Comparison of ENCODE assay signal across 12 mouse cellular contexts in the genomic region with DNA sequence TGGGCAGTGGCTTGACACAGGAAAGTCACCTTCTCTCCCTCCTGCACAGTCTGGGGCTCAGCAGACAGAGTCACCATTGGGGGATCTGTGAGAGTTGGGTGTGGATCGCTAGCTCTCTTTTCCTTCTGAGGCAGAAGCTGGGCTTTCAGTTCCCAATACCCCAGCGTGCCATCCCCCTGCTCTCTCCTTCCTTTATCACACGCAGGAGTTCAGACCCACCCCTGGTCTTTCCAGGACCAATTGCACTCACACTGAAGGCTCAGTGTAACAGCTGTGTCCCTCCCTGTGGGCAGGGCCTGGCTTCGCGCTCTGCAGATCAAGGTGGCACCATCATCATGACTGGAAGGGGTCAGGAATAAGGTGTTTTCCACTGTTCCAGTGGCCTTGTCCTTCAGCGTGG. TPM values are rescaled to one million over a fixed set of nuclear protein-coding genes. Genes with fewer than 3 reads are reported as not detected.
DNase-seq lines count a peak whose midpoint lies in the region; ATAC-seq and TF ChIP-seq lines count a peak whose summit lies in the region.
"Had no signal": no experiment of that assay in that cellular context is flagged by ENCODE, and none has a peak within 500 bp of the region (broad histone marks: within the 10 kb centered on the region; RNA-seq: fewer than 3 reads in every experiment).

No protein-coding gene starts in this region.

- H3K9me3 ChIP-seq in limb, embryonic 13.5 days, result no peaks in the 10 kb centered on the region
- H3K9me3 ChIP-seq in limb, embryonic 10.5 days (replicated peaks), result no peaks in the 10 kb centered on the region
- H3K9me3 ChIP-seq in intestine, postnatal 0 days (ENCODE audit: control insufficient read depth), result no peaks in the 10 kb centered on the region
- no peaks in the 10 kb centered on the region for H3K9me3 ChIP-seq in stomach, embryonic 14.5 days (ENCODE audit: control insufficient read depth, low read depth, low read length)

- H3K4me1 ChIP-seq in limb, embryonic 13.5 days, result peaks cover 21% of the 10 kb centered on the region
- peaks cover 21% of the 10 kb centered on the region for H3K4me1 ChIP-seq in limb, embryonic 10.5 days
- no peaks in the 10 kb centered on the region for H3K4me1 ChIP-seq in intestine, postnatal 0 days (replicated peaks; ENCODE audit: control insufficient read depth, insufficient read depth, low read length)
- peaks cover 15% of the 10 kb centered on the region; the same call in 1 of the 2 replicates for H3K4me1 ChIP-seq in stomach, embryonic 14.5 days (ENCODE audit: control insufficient read depth, insufficient read depth, low read length)

- no peaks in the 10 kb centered on the region for H3K36me3 ChIP-seq in limb, embryonic 13.5 days
- H3K36me3 ChIP-seq in limb, embryonic 10.5 days, result no peaks in the 10 kb centered on the region
- H3K36me3 ChIP-seq in intestine, postnatal 0 days (ENCODE audit: control insufficient read depth, insufficient read depth), result no peaks in the 10 kb centered on the region
- H3K36me3 ChIP-seq in stomach, embryonic 14.5 days (ENCODE audit: control insufficient read depth, insufficient read depth, low read length), result no peaks in the 10 kb centered on the region

- DNase-seq in limb, embryonic 10.5 days (ENCODE audit: low spot score), result no peak
- DNase-seq in adrenal gland, adult 18-20 months (ENCODE audit: low spot score in 2 of 2), result no peak
- DNase-seq: adrenal gland, postnatal 25 days; cerebellum, adult 9-10 months; gastrocnemius, postnatal 14 days; right cerebral cortex, postnatal 25 days had no signal

- ATAC-seq in limb, embryonic 13.5 days (ENCODE audit: low FRiP score, low read depth), result no peak
- peak; percentile 50 for ATAC-seq in common myeloid progenitor, adult 5-6 weeks (replicated peaks; ENCODE audit: low read depth, poor library complexity, severe bottlenecking)
- ATAC-seq in intestine, postnatal 0 days, result no peak
- ATAC-seq in stomach, embryonic 14.5 days (ENCODE audit: insufficient number of reproducible peaks, insufficient read depth, low FRiP score, low read depth), result no peak
- no peak for ATAC-seq in erythroid progenitor cell, adult 5-6 weeks (replicated peaks; ENCODE audit: low FRiP score, poor library complexity, severe bottlenecking)

- H3K4me2 ChIP-seq in limb, embryonic 13.5 days (replicated peaks), result peak overlapping the region; percentile 17; the same call in 1 of the 2 replicates
- peak overlapping the region; percentile 56 for H3K4me2 ChIP-seq in intestine, postnatal 0 days (replicated peaks; ENCODE audit: low read depth)
- H3K4me2 ChIP-seq in stomach, embryonic 14.5 days (replicated peaks; ENCODE audit: low read depth, low read length), result 0 out of 2 replicates have a peak overlapping the region, but pooled peaks have one; percentile 3

- no peak overlapping the region for H3K9ac ChIP-seq in limb, embryonic 13.5 days
- no peak overlapping the region for H3K9ac ChIP-seq in intestine, postnatal 0 days (ENCODE audit: low read depth, low read length)
- no peak overlapping the region for H3K9ac ChIP-seq in stomach, embryonic 14.5 days (replicated peaks; ENCODE audit: low read depth, low read length)

- 11% methylated on average over 6 of the region's 6 CpGs for WGBS in limb, embryonic 13.5 days
- 9% methylated on average over 6 of the region's 6 CpGs for WGBS in limb, embryonic 10.5 days
- 8% methylated on average over 6 of the region's 6 CpGs for WGBS in intestine, postnatal 0 days
- 2% methylated on average over 6 of the region's 6 CpGs for WGBS in stomach, embryonic 14.5 days

- peaks cover 94% of the 10 kb centered on the region for H3K27me3 ChIP-seq in limb, embryonic 13.5 days
- peaks cover 99% of the 10 kb centered on the region for H3K27me3 ChIP-seq in limb, embryonic 10.5 days (ENCODE audit: low read depth, poor library complexity, severe bottlenecking)
- peaks cover 66% of the 10 kb centered on the region for H3K27me3 ChIP-seq in intestine, postnatal 0 days (replicated peaks; ENCODE audit: control insufficient read depth, insufficient read depth, low read length)
- H3K27me3 ChIP-seq in stomach, embryonic 14.5 days (ENCODE audit: control insufficient read depth, insufficient read depth, low read length), result peaks cover 60% of the 10 kb centered on the region

- no peak overlapping the region for H3K4me3 ChIP-seq in limb, embryonic 13.5 days
- no peak overlapping the region for H3K4me3 ChIP-seq in limb, embryonic 10.5 days
- H3K4me3 ChIP-seq in intestine, postnatal 0 days (ENCODE audit: low read depth, low read length), result 0 out of 2 replicates have a peak overlapping the region, but pooled peaks have one; percentile 18
- H3K4me3 ChIP-seq in stomach, embryonic 14.5 days (ENCODE audit: low read depth, low read length), result no peak overlapping the region

- TF ChIP-seq CTCF in intestine, postnatal 0 days (IDR thresholded peaks at IDR 0.05; ENCODE audit: low read depth), result no peak

- H3K27ac ChIP-seq in limb, embryonic 13.5 days, result no peak overlapping the region
- H3K27ac ChIP-seq in limb, embryonic 10.5 days, result no peak overlapping the region
- H3K27ac ChIP-seq in intestine, postnatal 0 days (ENCODE audit: low read depth, low read length), result no peak overlapping the region
- no peak overlapping the region for H3K27ac ChIP-seq in stomach, embryonic 14.5 days (ENCODE audit: low read length)

RNA-seq across cellular contexts. Expression of gene Kirrel2, which starts 3.2 kb away (rescaled TPM):
- polyA plus RNA-seq in limb, embryonic 13.5 days (2015; fragmentation: Nextera tagmentation; extraction: Ambion mirVana), result 0.20 and 0.23 TPM in 2 replicates
- polyA plus RNA-seq in limb, embryonic 10.5 days (2016; fragmentation: Nextera tagmentation; extraction: Ambion mirVana), result not detected in 2 replicates
- total RNA-seq in common myeloid progenitor, adult 5-6 weeks (2017), result not detected in 2 replicates
- polyA plus RNA-seq in intestine, postnatal 0 days (2015; fragmentation: Nextera tagmentation; extraction: Ambion mirVana), result 0.08 and 0.09 TPM in 2 replicates
- polyA plus RNA-seq in stomach, embryonic 14.5 days (2014; fragmentation: Nextera tagmentation; extraction: Ambion mirVana), result 0.45 and 1.2 TPM in 2 replicates
- not detected for total RNA-seq in adrenal gland, adult 18-20 months (2021)
- not detected in 2 replicates for total RNA-seq in erythroid progenitor cell, adult 5-6 weeks (2015; ENCODE audit: low replicate concordance)
- not detected in 2 replicates for total RNA-seq in erythroid progenitor cell, adult 5-6 weeks (2017; ENCODE audit: low replicate concordance)
- total RNA-seq: adrenal gland, postnatal 25 days; gastrocnemius, postnatal 14 days; neutrophil, adult 5-6 weeks had no signal

RNA-seq across cellular contexts. Expression of gene Nphs1, which starts 3.9 kb away (rescaled TPM):
- 0.09 TPM in 2 replicates for polyA plus RNA-seq in limb, embryonic 13.5 days (2015; fragmentation: Nextera tagmentation; extraction: Ambion mirVana)
- polyA plus RNA-seq in limb, embryonic 10.5 days (2016; fragmentation: Nextera tagmentation; extraction: Ambion mirVana), result not detected in 2 replicates
- 0.19 and 1.8 TPM in 2 replicates for total RNA-seq in common myeloid progenitor, adult 5-6 weeks (2017)
- polyA plus RNA-seq in intestine, postnatal 0 days (2015; fragmentation: Nextera tagmentation; extraction: Ambion mirVana), result 0.10 TPM in 1 of 2 replicates, not detected in the other
- polyA plus RNA-seq in stomach, embryonic 14.5 days (2014; fragmentation: Nextera tagmentation; extraction: Ambion mirVana), result 0.70 TPM in 1 of 2 replicates, not detected in the other
- total RNA-seq in adrenal gland, adult 18-20 months (2021), result not detected
- total RNA-seq in erythroid progenitor cell, adult 5-6 weeks (2015; ENCODE audit: low replicate concordance), result not detected in 2 replicates
- total RNA-seq in erythroid progenitor cell, adult 5-6 weeks (2017; ENCODE audit: low replicate concordance), result 1.2 TPM in 1 of 2 replicates, not detected in the other
- total RNA-seq: adrenal gland, postnatal 25 days; gastrocnemius, postnatal 14 days; neutrophil, adult 5-6 weeks had no signal

RNA-seq across cellular contexts. Expression of gene Aplp1, which starts 8.9 kb away (rescaled TPM):
- 38.4 and 44.2 TPM in 2 replicates for polyA plus RNA-seq in limb, embryonic 13.5 days (2015; fragmentation: Nextera tagmentation; extraction: Ambion mirVana)
- polyA plus RNA-seq in limb, embryonic 10.5 days (2016; fragmentation: Nextera tagmentation; extraction: Ambion mirVana), result 8.4 and 13.4 TPM in 2 replicates
- not detected in 2 replicates for total RNA-seq in common myeloid progenitor, adult 5-6 weeks (2017)
- 28.2 and 30.1 TPM in 2 replicates for polyA plus RNA-seq in intestine, postnatal 0 days (2015; fragmentation: Nextera tagmentation; extraction: Ambion mirVana)
- 37.4 and 39.0 TPM in 2 replicates for polyA plus RNA-seq in stomach, embryonic 14.5 days (2014; fragmentation: Nextera tagmentation; extraction: Ambion mirVana)
- total RNA-seq in adrenal gland, adult 18-20 months (2021), result 10 to 100 TPM; 31.8 to 40.6 TPM
- total RNA-seq in erythroid progenitor cell, adult 5-6 weeks (2015; ENCODE audit: low replicate concordance), result not detected in 2 replicates
- not detected in 2 replicates for total RNA-seq in erythroid progenitor cell, adult 5-6 weeks (2017; ENCODE audit: low replicate concordance)
- total RNA-seq: neutrophil, adult 5-6 weeks had no signal

RNA-seq across cellular contexts. Expression of gene Nfkbid, which starts 32.7 kb away (rescaled TPM):
- polyA plus RNA-seq in limb, embryonic 13.5 days (2015; fragmentation: Nextera tagmentation; extraction: Ambion mirVana), result 1.3 and 2.0 TPM in 2 replicates
- 0.55 and 1.2 TPM in 2 replicates for polyA plus RNA-seq in limb, embryonic 10.5 days (2016; fragmentation: Nextera tagmentation; extraction: Ambion mirVana)
- total RNA-seq in common myeloid progenitor, adult 5-6 weeks (2017), result 9.0 and 13.0 TPM in 2 replicates
- 1.2 and 1.3 TPM in 2 replicates for polyA plus RNA-seq in intestine, postnatal 0 days (2015; fragmentation: Nextera tagmentation; extraction: Ambion mirVana)
- polyA plus RNA-seq in stomach, embryonic 14.5 days (2014; fragmentation: Nextera tagmentation; extraction: Ambion mirVana), result 2.0 and 2.7 TPM in 2 replicates
- 1 to 10 TPM; 1.6 to 2.0 TPM for total RNA-seq in adrenal gland, adult 18-20 months (2021)
- 7.2 and 20.1 TPM in 2 replicates for total RNA-seq in erythroid progenitor cell, adult 5-6 weeks (2015; ENCODE audit: low replicate concordance)
- 2.6 and 4.1 TPM in 2 replicates for total RNA-seq in erythroid progenitor cell, adult 5-6 weeks (2017; ENCODE audit: low replicate concordance)

RNA-seq across cellular contexts. Expression of gene Hcst, which starts 34.6 kb away (rescaled TPM):
- 0.64 and 0.68 TPM in 2 replicates for polyA plus RNA-seq in limb, embryonic 13.5 days (2015; fragmentation: Nextera tagmentation; extraction: Ambion mirVana)
- not detected in 2 replicates for polyA plus RNA-seq in limb, embryonic 10.5 days (2016; fragmentation: Nextera tagmentation; extraction: Ambion mirVana)
- total RNA-seq in common myeloid progenitor, adult 5-6 weeks (2017), result 9.4 and 11.9 TPM in 2 replicates
- 4.0 and 5.9 TPM in 2 replicates for polyA plus RNA-seq in intestine, postnatal 0 days (2015; fragmentation: Nextera tagmentation; extraction: Ambion mirVana)
- polyA plus RNA-seq in stomach, embryonic 14.5 days (2014; fragmentation: Nextera tagmentation; extraction: Ambion mirVana), result 1.1 TPM in 1 of 2 replicates, not detected in the other
- total RNA-seq in adrenal gland, adult 18-20 months (2021), result 1 to 10 TPM; 1.5 to 1.9 TPM
- 3.6 and 18.0 TPM in 2 replicates for total RNA-seq in erythroid progenitor cell, adult 5-6 weeks (2015; ENCODE audit: low replicate concordance)
- 4.1 TPM in 1 of 2 replicates, not detected in the other for total RNA-seq in erythroid progenitor cell, adult 5-6 weeks (2017; ENCODE audit: low replicate concordance)

Comparison
In these comparisons a context has a peak if more than half of its experiments do, and no peak if none do; other contexts are left out.
1. H3K4me2 ChIP-seq: peak in every context shown above with its lines; median percentile 56 in intestine, postnatal 0 days; 17 in limb, embryonic 13.5 days; 3 in stomach, embryonic 14.5 days.